ENCODE assay signal across 8 mouse cellular contexts in the genomic region with DNA sequence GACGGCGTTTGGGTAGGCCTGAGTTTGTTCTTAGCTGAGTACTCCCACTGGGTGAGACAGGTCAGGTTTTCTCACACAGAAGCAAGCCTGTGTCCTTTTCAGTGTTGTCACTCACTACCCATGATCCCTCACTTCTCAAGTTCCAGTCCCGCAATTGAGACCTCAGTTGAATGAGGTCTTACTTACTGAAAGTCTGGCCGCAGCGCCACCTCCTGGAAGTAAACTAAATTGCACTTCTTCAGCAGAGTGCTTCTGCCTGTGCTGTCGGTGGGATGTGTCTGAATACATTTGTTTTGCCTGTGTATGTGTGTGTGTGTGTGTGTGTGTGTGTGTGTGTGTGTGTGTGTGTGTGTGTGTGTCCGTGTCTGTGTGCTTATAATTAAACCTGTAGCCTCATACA. TPM values are rescaled to one million over a fixed set of nuclear protein-coding genes. Genes with fewer than 3 reads are reported as not detected.
DNase-seq lines count a peak whose midpoint lies in the region; ATAC-seq lines count a peak whose summit lies in the region.

No protein-coding gene starts in this region.

- peaks cover 78% of the 10 kb centered on the region for H3K27me3 ChIP-seq in intestine, embryonic 14.5 days (replicated peaks; ENCODE audit: control insufficient read depth, insufficient read depth, low read length)
- H3K27me3 ChIP-seq in intestine, embryonic 15.5 days (replicated peaks): peaks cover 68% of the 10 kb centered on the region
- H3K27me3 ChIP-seq in neural tube, embryonic 12.5 days (replicated peaks): peaks cover 5% of the 10 kb centered on the region; the same call in 1 of the 2 replicates

- no peaks in the 10 kb centered on the region for H3K36me3 ChIP-seq in intestine, embryonic 14.5 days (ENCODE audit: control insufficient read depth, insufficient read depth, low read length)
- H3K36me3 ChIP-seq in intestine, embryonic 15.5 days: no peaks in the 10 kb centered on the region
- H3K36me3 ChIP-seq in neural tube, embryonic 12.5 days: no peaks in the 10 kb centered on the region

- H3K4me2 ChIP-seq in intestine, embryonic 14.5 days (ENCODE audit: low read length): no peak overlapping the region
- no peak overlapping the region for H3K4me2 ChIP-seq in intestine, embryonic 15.5 days (replicated peaks)
- 0 out of 2 replicates have a peak overlapping the region, but pooled peaks have one; percentile 5 for H3K4me2 ChIP-seq in neural tube, embryonic 12.5 days (replicated peaks)

- no peaks in the 10 kb centered on the region for H3K9me3 ChIP-seq in intestine, embryonic 14.5 days (ENCODE audit: control insufficient read depth, low read length)
- no peaks in the 10 kb centered on the region for H3K9me3 ChIP-seq in intestine, embryonic 15.5 days
- no peaks in the 10 kb centered on the region for H3K9me3 ChIP-seq in neural tube, embryonic 12.5 days

- H3K4me1 ChIP-seq in intestine, embryonic 14.5 days (replicated peaks; ENCODE audit: control insufficient read depth, insufficient read depth, low read length): peaks cover 13% of the 10 kb centered on the region
- H3K4me1 ChIP-seq in intestine, embryonic 15.5 days (replicated peaks): peaks cover 18% of the 10 kb centered on the region
- peaks cover 51% of the 10 kb centered on the region for H3K4me1 ChIP-seq in neural tube, embryonic 12.5 days

- no peak overlapping the region for H3K9ac ChIP-seq in intestine, embryonic 14.5 days (ENCODE audit: low read length)
- H3K9ac ChIP-seq in intestine, embryonic 15.5 days: no peak overlapping the region
- H3K9ac ChIP-seq in neural tube, embryonic 12.5 days: no peak overlapping the region

- WGBS in intestine, embryonic 14.5 days: 22% methylated on average over 7 of the region's 7 CpGs
- WGBS in intestine, embryonic 15.5 days: 17% methylated on average over 7 of the region's 7 CpGs
- 17% methylated on average over 7 of the region's 7 CpGs for WGBS in neural tube, embryonic 12.5 days

- DNase-seq in intestine, embryonic 14.5 days (ENCODE audit: low spot score): peak; percentile 77
- DNase-seq in NIH3T3 (ENCODE audit: low read depth): peak; percentile 78
- peak; percentile 58 for DNase-seq in cerebellum, adult 9-11 months
- peak; percentile 31 to 59 for DNase-seq in gastrocnemius, postnatal 4 days (ENCODE audit: low spot score in 2 of 2)
- DNase-seq in left cerebral cortex, postnatal 25 days (ENCODE audit: low spot score in 2 of 2): peak; percentile 71 to 82
- peak; percentile 71 for DNase-seq in thymus, postnatal 14 days

- H3K27ac ChIP-seq in intestine, embryonic 14.5 days (ENCODE audit: low read depth): no peak overlapping the region
- no peak overlapping the region for H3K27ac ChIP-seq in intestine, embryonic 15.5 days
- H3K27ac ChIP-seq in neural tube, embryonic 12.5 days: no peak overlapping the region

- H3K4me3 ChIP-seq in intestine, embryonic 14.5 days (ENCODE audit: low read depth, low read length): no peak overlapping the region
- H3K4me3 ChIP-seq in intestine, embryonic 15.5 days (replicated peaks): no peak overlapping the region
- no peak overlapping the region for H3K4me3 ChIP-seq in neural tube, embryonic 12.5 days

- no peak for ATAC-seq in intestine, embryonic 14.5 days (replicated peaks; ENCODE audit: low FRiP score, low TSS enrichment, low read depth)
- ATAC-seq in intestine, embryonic 15.5 days: no peak
- ATAC-seq in neural tube, embryonic 12.5 days (ENCODE audit: low FRiP score, low read depth): no peak

- intact Hi-C loops in left cerebral cortex, postnatal 25 days (cut with DNase I): loop anchor here (2.0 to 5.0 kb wide), 2 partner anchors 94 to 446 kb away; no protein-coding TSS in a partner anchor

RNA-seq across cellular contexts. Expression of gene Msx3, which starts 14.2 kb away (rescaled TPM):
- polyA plus RNA-seq in intestine, embryonic 14.5 days (2014; fragmentation: Nextera tagmentation; extraction: Ambion mirVana): not detected in 2 replicates
- polyA plus RNA-seq in intestine, embryonic 15.5 days (2015; fragmentation: Nextera tagmentation; extraction: Ambion mirVana): not detected in 2 replicates
- total RNA-seq in gastrocnemius, postnatal 4 days (2021): not detected
- total RNA-seq in left cerebral cortex, postnatal 25 days (2021): under 1 TPM in 1 of 2 experiments, not detected in 1; 0.23 TPM
- 81.6 and 95.9 TPM in 2 replicates for polyA plus RNA-seq in neural tube, embryonic 12.5 days (2016; fragmentation: Nextera tagmentation; extraction: Ambion mirVana)

RNA-seq across cellular contexts. Expression of gene Caly, which starts 19.3 kb away (rescaled TPM):
- 2.8 and 3.5 TPM in 2 replicates for polyA plus RNA-seq in intestine, embryonic 14.5 days (2014; fragmentation: Nextera tagmentation; extraction: Ambion mirVana)
- polyA plus RNA-seq in intestine, embryonic 15.5 days (2015; fragmentation: Nextera tagmentation; extraction: Ambion mirVana): 3.4 and 3.7 TPM in 2 replicates
- total RNA-seq in gastrocnemius, postnatal 4 days (2021): not detected
- 100 to 1,000 TPM; 184 to 195 TPM for total RNA-seq in left cerebral cortex, postnatal 25 days (2021)
- 25.5 and 28.4 TPM in 2 replicates for polyA plus RNA-seq in neural tube, embryonic 12.5 days (2016; fragmentation: Nextera tagmentation; extraction: Ambion mirVana)

RNA-seq across cellular contexts. Expression of gene Tubgcp2, which starts 26.6 kb away (rescaled TPM):
- polyA plus RNA-seq in intestine, embryonic 14.5 days (2014; fragmentation: Nextera tagmentation; extraction: Ambion mirVana): 56.0 and 61.2 TPM in 2 replicates
- polyA plus RNA-seq in intestine, embryonic 15.5 days (2015; fragmentation: Nextera tagmentation; extraction: Ambion mirVana): 39.8 and 41.3 TPM in 2 replicates
- total RNA-seq in gastrocnemius, postnatal 4 days (2021): 10 to 100 TPM; 34.6 to 38.0 TPM
- total RNA-seq in left cerebral cortex, postnatal 25 days (2021): 10 to 100 TPM; 32.8 to 35.3 TPM
- polyA plus RNA-seq in neural tube, embryonic 12.5 days (2016; fragmentation: Nextera tagmentation; extraction: Ambion mirVana): 62.5 and 65.1 TPM in 2 replicates

RNA-seq across cellular contexts. Expression of gene Zfp511, which starts 26.9 kb away (rescaled TPM):
- 36.1 and 41.5 TPM in 2 replicates for polyA plus RNA-seq in intestine, embryonic 14.5 days (2014; fragmentation: Nextera tagmentation; extraction: Ambion mirVana)
- polyA plus RNA-seq in intestine, embryonic 15.5 days (2015; fragmentation: Nextera tagmentation; extraction: Ambion mirVana): 32.2 and 32.9 TPM in 2 replicates
- 10 to 100 TPM; 11.0 to 11.2 TPM for total RNA-seq in gastrocnemius, postnatal 4 days (2021)
- total RNA-seq in left cerebral cortex, postnatal 25 days (2021): 10 to 100 TPM; 26.5 to 27.5 TPM
- 49.2 and 54.8 TPM in 2 replicates for polyA plus RNA-seq in neural tube, embryonic 12.5 days (2016; fragmentation: Nextera tagmentation; extraction: Ambion mirVana)

RNA-seq across cellular contexts. Expression of gene Prap1, which starts 30.1 kb away (rescaled TPM):
- polyA plus RNA-seq in intestine, embryonic 14.5 days (2014; fragmentation: Nextera tagmentation; extraction: Ambion mirVana): 119 and 202 TPM in 2 replicates
- polyA plus RNA-seq in intestine, embryonic 15.5 days (2015; fragmentation: Nextera tagmentation; extraction: Ambion mirVana): 487 and 598 TPM in 2 replicates
- not detected for total RNA-seq in gastrocnemius, postnatal 4 days (2021)
- total RNA-seq in left cerebral cortex, postnatal 25 days (2021): not detected
- not detected in 2 replicates for polyA plus RNA-seq in neural tube, embryonic 12.5 days (2016; fragmentation: Nextera tagmentation; extraction: Ambion mirVana)

Comparison
In these comparisons a context has a peak if more than half of its experiments do, and no peak if none do; other contexts are left out.
1. RNA of gene Msx3, which starts 14.2 kb away (polyA plus RNA-seq): 81.6 to 95.9 TPM in neural tube, embryonic 12.5 days; not detected in intestine, embryonic 15.5 days and not detected in intestine, embryonic 14.5 days; every median in the first group is over 10 times any median in the second.
2. Peak in every context shown above with its lines, with median percentiles within 50 percentile points of each other: DNase-seq.